Mouse (Mus musculus): ENCODE results near the gene Patl2.

- no peak for TF ChIP-seq CTCF (IDR thresholded peaks at IDR 0.05; ENCODE audit: control insufficient read depth, insufficient read depth, insufficient replicate concordance, low read depth, low read length)
- TF ChIP-seq POLR2A (IDR thresholded peaks at IDR 0.05; ENCODE audit: control insufficient read depth, low read depth, low read length), result no peak
These were observed 69.1 kb downstream of the Patl2 start for GRCm38 (mm10) chr2:122116888-122117287.

All from testis, adult 2 months (tissue).